Mouse (Mus musculus) liver, embryonic 14.5 days (tissue): ENCODE measurements around the gene Dab2ip. TPM values are rescaled to one million over a fixed set of nuclear protein-coding genes. Genes with fewer than 3 reads are reported as not detected.

Experiments used
- ATAC-seq: fragments of 200-750 bp; cut with Nextera tagmentation; 2 replicates; pipeline ENCODE4 v1.8.0; 2017; ENCODE audit warnings: moderate number of reproducible peaks, mild to moderate bottlenecking, moderate library complexity; ENCODE audit not compliant: insufficient read depth
- DNase-seq, 3 experiments: peaks; one replicate each; pipeline ENCODE4 v3.0.0-alpha.2; 2012 to 2013; ENCODE audit warnings: low read depth in 3 of 3, low spot score in 3 of 3
- H3K27ac ChIP-seq: fragments of 300-500 bp; sonication (generic); 2 replicates; pipeline ENCODE4 v1.5.1; 2014; ENCODE audit warnings: moderate library complexity, mild to moderate bottlenecking, control low read depth, inconsistent platforms
- H3K27me3 ChIP-seq: fragments of 300-500 bp; sonication (generic); 2 replicates; pipeline ENCODE4 v1.6.1; 2014; ENCODE audit warnings: mild to moderate bottlenecking, low read length, moderate library complexity; ENCODE audit not compliant: control insufficient read depth, insufficient read depth
- H3K36me3 ChIP-seq: fragments of 300-500 bp; sonication (generic); replicated peaks from 2 replicates; pipeline ENCODE4 v1.6.1; 2014; ENCODE audit warnings: low read depth; ENCODE audit not compliant: control insufficient read depth, insufficient read depth
- H3K4me1 ChIP-seq, 2 experiments: fragments of 200-500 bp in 1 of 2; fragments of 300-500 bp in 1 of 2; sonication (generic) in 1 of 2; replicated peaks; 2 replicates each; pipeline ENCODE4 v1.6.1; 2012 to 2014; ENCODE audit warnings: antibody characterized with exemption in 1 of 2, inconsistent platforms in 1 of 2, low read length in 1 of 2; ENCODE audit not compliant: control insufficient read depth in 2 of 2, insufficient read depth in 2 of 2
- H3K4me2 ChIP-seq: fragments of 300-500 bp; sonication (generic); 2 replicates; pipeline ENCODE4 v1.6.1; 2014; ENCODE audit warnings: low read depth, mild to moderate bottlenecking, control low read depth, moderate library complexity
- H3K4me3 ChIP-seq, 2 experiments: fragments of 200-500 bp in 1 of 2; fragments of 300-500 bp in 1 of 2; sonication (generic) in 1 of 2; 2 replicates each; pipeline ENCODE4 v1.5.1; 2012 to 2014; ENCODE audit warnings: low read depth in 2 of 2, low read length in 2 of 2, mild to moderate bottlenecking in 2 of 2, control low read depth in 1 of 2, inconsistent platforms in 1 of 2, moderate library complexity in 1 of 2; ENCODE audit not compliant: insufficient read depth in 1 of 2
- H3K9ac ChIP-seq: fragments of 300-500 bp; sonication (generic); replicated peaks from 2 replicates; pipeline ENCODE4 v1.6.1; 2014; ENCODE audit warnings: mild to moderate bottlenecking, control low read depth, moderate library complexity
- H3K9me3 ChIP-seq: fragments of 300-500 bp; sonication (generic); 2 replicates; pipeline ENCODE4 v1.6.1; 2016; ENCODE audit warnings: low read length, mixed read lengths; ENCODE audit not compliant: control insufficient read depth
- CTCF ChIP-seq: IDR thresholded peaks from 2 replicates; pipeline ENCODE4 v1.5.1; 2016; ENCODE audit warnings: antibody characterized with exemption, low read depth, control low read depth
- EP300 ChIP-seq: IDR thresholded peaks from 2 replicates; pipeline ENCODE4 v1.6.1; 2016; ENCODE audit warnings: antibody characterized with exemption, low read depth
- WGBS: fragments of 180-500 bp; shearing (Covaris S2); extraction: QIAGEN DNeasy Blood & Tissue Kit; methylation state at CpG from one replicate; pipeline ENCODE4 v1.1.7; 2014; ENCODE audit not compliant: insufficient replicate concordance; 5-methylcytosine and 5-hydroxymethylcytosine counted together
- polyA plus RNA-seq, 2 experiments: library from polyadenylated mRNA; depleted of rRNA in 1 of 2; stranded (reverse) in 1 of 2; unstranded in 1 of 2; fragments of >200 nt; fragmentation: Nextera tagmentation in 1 of 2; extraction: Ambion mirVana in 1 of 2; gene quantifications; 2 replicates each; pipeline versions ENCODE4 v1.2.1 to v1.2.3; 2012 to 2014

The Dab2ip gene
- polyA plus RNA-seq, 2 experiments, result 3.2 to 4.0 TPM

GRCm38 (mm10) chr2:35635541-35635940, 77.5 kb downstream of the Dab2ip start:
- no peaks in the 10 kb centered on the region for H3K9me3 ChIP-seq
- H3K4me1 ChIP-seq, result no peaks in the 10 kb centered on the region
- no peak overlapping the region for H3K4me3 ChIP-seq
- no peak for DNase-seq
- no peak for TF ChIP-seq EP300
- no peak for TF ChIP-seq CTCF
- no peaks in the 10 kb centered on the region for H3K36me3 ChIP-seq
- ATAC-seq, result no peak
- H3K27ac ChIP-seq, result no peak overlapping the region
- H3K9ac ChIP-seq, result no peak overlapping the region
- 39% methylated on average over 4 of the region's 4 CpGs for WGBS
- no peak overlapping the region for H3K4me2 ChIP-seq
- no peaks in the 10 kb centered on the region for H3K27me3 ChIP-seq

DNA sequence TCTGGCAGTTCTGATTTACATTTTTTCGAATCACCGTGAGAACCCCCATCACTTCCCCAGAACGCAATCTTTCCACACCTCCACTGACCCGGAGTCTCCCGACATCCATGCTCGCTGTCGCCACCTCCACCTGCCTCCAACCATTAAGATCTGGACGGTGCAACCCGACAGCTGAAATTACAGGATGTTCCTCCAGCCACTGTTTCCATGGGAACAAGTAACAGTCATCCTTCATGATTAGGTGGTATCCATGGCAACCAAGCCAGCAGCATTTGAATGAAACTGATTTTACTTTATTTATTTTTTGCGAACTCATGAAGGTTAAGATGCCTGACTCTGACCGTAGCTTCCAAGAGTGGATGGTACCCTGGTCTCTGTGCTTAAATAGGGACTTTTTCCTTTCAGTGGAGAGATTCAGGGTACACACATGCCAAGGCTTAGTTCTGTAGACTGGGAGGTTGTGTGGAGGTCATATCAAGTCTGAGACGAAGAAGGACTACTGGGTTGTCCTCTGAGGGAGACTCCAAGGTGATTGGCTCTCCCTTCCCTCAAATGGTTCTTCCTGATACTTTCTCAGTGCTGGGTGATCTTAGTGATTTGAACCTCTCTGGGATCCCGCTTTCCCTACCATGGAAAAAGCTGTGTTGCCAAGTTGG, 79.9 kb downstream of the Dab2ip start:
- no peak overlapping the region for H3K4me3 ChIP-seq
- H3K27ac ChIP-seq, result no peak overlapping the region
- ATAC-seq (no peak), DNase-seq (no peak)
- H3K9me3 ChIP-seq, result no peaks in the 10 kb centered on the region
- H3K36me3 ChIP-seq, result no peaks in the 10 kb centered on the region
- H3K4me1 ChIP-seq, result no peaks in the 10 kb centered on the region
- no peaks in the 10 kb centered on the region for H3K27me3 ChIP-seq
- H3K4me2 ChIP-seq, result no peak overlapping the region
- TF ChIP-seq CTCF, result no peak
- H3K9ac ChIP-seq, result no peak overlapping the region
- 75% methylated on average over 13 of the region's 13 CpGs for WGBS

DNA sequence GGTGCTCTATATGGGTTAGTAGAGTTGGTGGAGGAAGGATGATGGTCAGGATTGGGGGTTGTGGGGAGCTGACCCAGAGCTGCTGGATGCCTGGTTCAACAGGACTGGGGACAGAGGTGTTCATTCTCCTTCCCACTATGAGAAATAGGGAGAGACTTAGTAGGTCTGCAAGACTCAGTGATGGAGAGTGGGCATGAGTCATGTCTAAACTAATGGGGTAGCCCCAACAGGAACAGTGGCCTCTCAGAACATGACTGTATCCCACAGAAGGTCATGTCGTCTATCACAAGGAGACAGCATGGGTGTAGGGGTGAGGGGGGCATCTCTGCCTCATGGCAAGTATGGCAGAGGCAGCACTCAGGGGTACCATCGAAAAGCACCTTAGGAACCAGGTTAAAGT, 81.7 kb downstream of the Dab2ip start:
- H3K4me2 ChIP-seq, result no peak overlapping the region
- WGBS, result 59% methylated on average over 2 of the region's 2 CpGs

GRCm38 (mm10) chr2:35640576-35640975, 82.5 kb downstream of the Dab2ip start:
- no peak for ATAC-seq
- WGBS, result 71% methylated on average over 13 of the region's 13 CpGs
- no peaks in the 10 kb centered on the region for H3K4me1 ChIP-seq
- H3K27me3 ChIP-seq, result no peaks in the 10 kb centered on the region
- no peak overlapping the region for H3K4me3 ChIP-seq
- no peak overlapping the region for H3K4me2 ChIP-seq
- H3K9me3 ChIP-seq, result no peaks in the 10 kb centered on the region
- H3K27ac ChIP-seq, result no peak overlapping the region
- H3K36me3 ChIP-seq, result no peaks in the 10 kb centered on the region
- TF ChIP-seq CTCF (no peak), EP300 (no peak)
- DNase-seq, result no peak
- no peak overlapping the region for H3K9ac ChIP-seq

More for the DNA sequence above, 81.7 kb downstream of the Dab2ip start:
- H3K9ac ChIP-seq, result no peak overlapping the region
- no peak for DNase-seq
- TF ChIP-seq CTCF (no peak), EP300 (no peak)
- ATAC-seq, result no peak
- H3K9me3 ChIP-seq, result no peaks in the 10 kb centered on the region
- H3K4me3 ChIP-seq, result no peak overlapping the region
- no peaks in the 10 kb centered on the region for H3K4me1 ChIP-seq
- H3K27me3 ChIP-seq, result no peaks in the 10 kb centered on the region
- H3K36me3 ChIP-seq, result no peaks in the 10 kb centered on the region
- no peak overlapping the region for H3K27ac ChIP-seq

- H3K4me1 ChIP-seq, result no peaks in the 10 kb centered on the region
- H3K4me3 ChIP-seq, result no peak overlapping the region
- H3K27ac ChIP-seq, result no peak overlapping the region
- no peaks in the 10 kb centered on the region for H3K9me3 ChIP-seq
- no peak for DNase-seq
- H3K27me3 ChIP-seq, result no peaks in the 10 kb centered on the region
- TF ChIP-seq CTCF (no peak), EP300 (no peak)
- 57% methylated on average over 7 of the region's 7 CpGs for WGBS
- no peak for ATAC-seq
- H3K9ac ChIP-seq, result no peak overlapping the region
- H3K36me3 ChIP-seq, result no peaks in the 10 kb centered on the region
- H3K4me2 ChIP-seq, result no peak overlapping the region
Measured at GRCm38 (mm10) chr2:35642224-35642623, 84.2 kb downstream of the Dab2ip start.
